Comparison of ENCODE assay signal across 7 mouse cellular contexts in genomic region chr13:85287876-85288573, GRCm38 (mm10).
DNase-seq lines count a peak whose midpoint lies in the region.

No protein-coding gene starts in this region.

- DNase-seq in 3T3-L1 (ENCODE audit: low read depth, low spot score) (peak; percentile 72), A20 (ENCODE audit: low read depth, low spot score) (peak; percentile 74)
- peak; percentile 25 for DNase-seq in c-Kit-negative CD71-positive TER-119-positive erythroid progenitor cells, embryonic 14.5 days (ENCODE audit: low read depth, low spot score)
- DNase-seq in frontal cortex, postnatal 36 days (ENCODE audit: low spot score in 2 of 2): peak; percentile 28 to 33
- peak; percentile 35 for DNase-seq in kidney, adult 9 months
- DNase-seq in lung, postnatal 10 days: peak; percentile 32
- DNase-seq in retina, embryonic 14.5 days (ENCODE audit: low spot score): peak; percentile 51

Comparison
In these comparisons a context has a peak if more than half of its experiments do, and no peak if none do; other contexts are left out.
1. Peak in every context shown above with its lines: DNase-seq.